Mouse (Mus musculus): Measurements from ENCODE around the gene Il10ra. TPM values are rescaled to one million over a fixed set of nuclear protein-coding genes. Genes with fewer than 3 reads are reported as not detected.

The Il10ra gene
- polyA plus RNA-seq (2015; fragmentation: Nextera tagmentation; extraction: Ambion mirVana): 2.1 and 2.6 TPM in 2 replicates

GRCm38 (mm10) chr9:45268597-45269325 lies at the start of gene Il10ra:
Il10ra (minus strand) TSS chr9:45269149.
- Histone ChIP-seq H3K9me3 (ENCODE audit: low read length) (no peaks in the 10 kb centered on the region), H3K4me1 (ENCODE audit: insufficient read depth, low read depth, low read length) (no peaks in the 10 kb centered on the region), H3K36me3 (ENCODE audit: insufficient read depth, low read length) (no peaks in the 10 kb centered on the region), H3K4me2 (replicated peaks; ENCODE audit: low read depth, low read length) (peak within 1 kb of the TSS; percentile 8; the same call in 1 of the 2 replicates), H3K27ac (ENCODE audit: low read length) (no peak within 1 kb of the TSS), H3K27me3 (replicated peaks; ENCODE audit: insufficient read depth, low read length) (peaks cover 20% of the 10 kb centered on the region; the same call in 1 of the 2 replicates), H3K9ac (replicated peaks; ENCODE audit: low read depth) (no peak within 1 kb of the TSS), H3K4me3 (ENCODE audit: low read depth, low read length) (no peak within 1 kb of the TSS; the same call in 1 of the 2 replicates)
- ATAC-seq (peak; percentile 60; the same call in 1 of the 2 replicates), DNase-seq (ENCODE audit: low spot score) (peak; percentile 58)
- 6% methylated on average over 36 of the region's 36 CpGs for WGBS
- TF ChIP-seq CTCF (IDR thresholded peaks at IDR 0.05) (no peak), EP300 (IDR thresholded peaks at IDR 0.05) (no peak)

DNA sequence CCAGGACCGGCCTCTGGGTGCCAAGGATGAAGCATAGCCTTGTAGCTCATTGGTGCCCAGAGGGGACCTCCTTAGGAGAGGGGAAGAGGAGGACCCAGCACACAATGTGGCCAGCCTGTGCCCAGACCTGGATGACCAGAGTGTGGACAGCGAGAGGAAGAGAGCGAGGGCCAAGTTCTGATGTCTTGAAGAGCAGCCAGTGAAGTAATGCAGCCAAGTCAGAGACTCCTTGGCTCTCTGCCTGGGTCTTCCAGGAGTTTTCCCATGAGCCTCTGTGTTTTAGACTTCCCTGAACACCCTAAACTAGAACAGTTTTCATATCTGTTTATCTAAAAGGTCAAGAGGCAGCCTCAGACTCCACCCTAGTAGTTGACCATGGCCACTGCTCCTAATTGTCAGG lies 48.7 kb upstream of the Il10ra start:
- TF ChIP-seq EP300 (IDR thresholded peaks at IDR 0.05): no peak
- TF ChIP-seq CTCF (IDR thresholded peaks at IDR 0.05): no peak
- H3K4me3 ChIP-seq (ENCODE audit: low read depth, low read length): no peak overlapping the region
- no peaks in the 10 kb centered on the region for H3K9me3 ChIP-seq (ENCODE audit: low read length)
- no peak overlapping the region for H3K27ac ChIP-seq (ENCODE audit: low read length)
- H3K27me3 ChIP-seq (replicated peaks; ENCODE audit: insufficient read depth, low read length): no peaks in the 10 kb centered on the region
- DNase-seq (ENCODE audit: low spot score) (peak; percentile 59), ATAC-seq (peak; percentile 54)
- H3K36me3 ChIP-seq (ENCODE audit: insufficient read depth, low read length): no peaks in the 10 kb centered on the region
- H3K4me1 ChIP-seq (ENCODE audit: insufficient read depth, low read depth, low read length): no peaks in the 10 kb centered on the region
- no peak overlapping the region for H3K4me2 ChIP-seq (replicated peaks; ENCODE audit: low read depth, low read length)
- WGBS: 40% methylated on average over 3 of the region's 3 CpGs
- H3K9ac ChIP-seq (replicated peaks; ENCODE audit: low read depth): no peak overlapping the region

- H3K27ac ChIP-seq (ENCODE audit: low read length): no peak overlapping the region
- H3K9me3 ChIP-seq (ENCODE audit: low read length): no peaks in the 10 kb centered on the region
- no peak overlapping the region for H3K4me3 ChIP-seq (ENCODE audit: low read depth, low read length)
- WGBS: 63% methylated on average over 3 of the region's 3 CpGs
- no peaks in the 10 kb centered on the region for H3K4me1 ChIP-seq (ENCODE audit: insufficient read depth, low read depth, low read length)
- ATAC-seq (no peak), DNase-seq (ENCODE audit: low spot score) (no peak)
- H3K27me3 ChIP-seq (replicated peaks; ENCODE audit: insufficient read depth, low read length): no peaks in the 10 kb centered on the region
- no peak overlapping the region for H3K9ac ChIP-seq (replicated peaks; ENCODE audit: low read depth)
- H3K4me2 ChIP-seq (replicated peaks; ENCODE audit: low read depth, low read length): no peak overlapping the region
- no peaks in the 10 kb centered on the region for H3K36me3 ChIP-seq (ENCODE audit: insufficient read depth, low read length)
- TF ChIP-seq CTCF (IDR thresholded peaks at IDR 0.05): no peak
Measured at GRCm38 (mm10) chr9:45313913-45314312, 45.0 kb upstream of the Il10ra start.

DNA sequence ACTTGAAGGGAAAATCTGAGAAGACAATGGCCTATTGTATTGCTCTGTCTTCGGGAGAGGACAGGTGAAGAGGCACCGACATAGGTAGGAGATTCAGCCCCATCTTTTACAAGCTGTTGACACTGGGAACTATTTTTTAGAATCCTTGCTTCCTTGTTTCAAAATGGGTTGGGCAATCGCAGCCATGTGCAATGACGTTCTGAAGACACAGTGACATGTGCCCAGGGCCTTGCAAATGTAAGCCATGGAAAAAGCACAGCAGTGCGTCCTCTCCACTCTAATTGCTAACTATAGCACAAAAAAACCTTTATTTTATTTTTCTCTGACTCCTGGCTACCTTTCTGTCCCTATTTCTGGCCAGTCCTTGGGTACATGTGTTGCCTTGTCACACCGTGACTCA lies 42.9 kb upstream of the Il10ra start:
- H3K9me3 ChIP-seq (ENCODE audit: low read length): no peaks in the 10 kb centered on the region
- TF ChIP-seq CTCF (IDR thresholded peaks at IDR 0.05) (no peak), EP300 (IDR thresholded peaks at IDR 0.05) (no peak)
- no peaks in the 10 kb centered on the region for H3K4me1 ChIP-seq (ENCODE audit: insufficient read depth, low read depth, low read length)
- DNase-seq (ENCODE audit: low spot score) (no peak), ATAC-seq (no peak)
- no peak overlapping the region for H3K27ac ChIP-seq (ENCODE audit: low read length)
- H3K27me3 ChIP-seq (replicated peaks; ENCODE audit: insufficient read depth, low read length): no peaks in the 10 kb centered on the region
- 69% methylated on average over 6 of the region's 6 CpGs for WGBS
- no peak overlapping the region for H3K4me2 ChIP-seq (replicated peaks; ENCODE audit: low read depth, low read length)
- no peak overlapping the region for H3K9ac ChIP-seq (replicated peaks; ENCODE audit: low read depth)
- H3K36me3 ChIP-seq (ENCODE audit: insufficient read depth, low read length): no peaks in the 10 kb centered on the region
- H3K4me3 ChIP-seq (ENCODE audit: low read depth, low read length): no peak overlapping the region

DNA sequence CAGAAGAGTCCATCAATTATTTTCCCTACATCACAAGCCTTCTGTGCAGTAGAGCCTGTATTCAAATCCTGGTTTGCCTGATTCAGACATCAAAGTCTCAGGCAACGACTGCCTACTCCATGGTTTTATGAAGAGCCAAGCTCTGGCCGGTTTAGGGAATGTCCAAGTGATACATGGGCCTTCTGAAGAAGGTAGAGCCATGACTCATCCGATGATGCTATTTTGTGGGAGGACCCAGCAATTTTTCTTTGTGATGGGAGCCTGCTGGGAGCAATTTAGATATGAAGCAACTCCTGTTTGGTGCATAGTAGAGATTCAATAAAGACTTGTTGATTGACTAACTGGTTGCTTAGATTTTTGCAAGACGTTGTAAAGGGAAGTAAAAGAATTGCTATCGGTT lies 39.6 kb upstream of the Il10ra start:
- no peak overlapping the region for H3K9ac ChIP-seq (replicated peaks; ENCODE audit: low read depth)
- no peaks in the 10 kb centered on the region for H3K36me3 ChIP-seq (ENCODE audit: insufficient read depth, low read length)
- no peaks in the 10 kb centered on the region for H3K27me3 ChIP-seq (replicated peaks; ENCODE audit: insufficient read depth, low read length)
- no peak overlapping the region for H3K4me2 ChIP-seq (replicated peaks; ENCODE audit: low read depth, low read length)
- DNase-seq (ENCODE audit: low spot score) (no peak), ATAC-seq (no peak)
- no peaks in the 10 kb centered on the region for H3K4me1 ChIP-seq (ENCODE audit: insufficient read depth, low read depth, low read length)
- H3K27ac ChIP-seq (ENCODE audit: low read length): no peak overlapping the region
- WGBS: 77% methylated on average over 5 of the region's 5 CpGs
- no peak overlapping the region for H3K4me3 ChIP-seq (ENCODE audit: low read depth, low read length)
- TF ChIP-seq CTCF (IDR thresholded peaks at IDR 0.05) (no peak), EP300 (IDR thresholded peaks at IDR 0.05) (no peak)
- H3K9me3 ChIP-seq (ENCODE audit: low read length): no peaks in the 10 kb centered on the region

DNA sequence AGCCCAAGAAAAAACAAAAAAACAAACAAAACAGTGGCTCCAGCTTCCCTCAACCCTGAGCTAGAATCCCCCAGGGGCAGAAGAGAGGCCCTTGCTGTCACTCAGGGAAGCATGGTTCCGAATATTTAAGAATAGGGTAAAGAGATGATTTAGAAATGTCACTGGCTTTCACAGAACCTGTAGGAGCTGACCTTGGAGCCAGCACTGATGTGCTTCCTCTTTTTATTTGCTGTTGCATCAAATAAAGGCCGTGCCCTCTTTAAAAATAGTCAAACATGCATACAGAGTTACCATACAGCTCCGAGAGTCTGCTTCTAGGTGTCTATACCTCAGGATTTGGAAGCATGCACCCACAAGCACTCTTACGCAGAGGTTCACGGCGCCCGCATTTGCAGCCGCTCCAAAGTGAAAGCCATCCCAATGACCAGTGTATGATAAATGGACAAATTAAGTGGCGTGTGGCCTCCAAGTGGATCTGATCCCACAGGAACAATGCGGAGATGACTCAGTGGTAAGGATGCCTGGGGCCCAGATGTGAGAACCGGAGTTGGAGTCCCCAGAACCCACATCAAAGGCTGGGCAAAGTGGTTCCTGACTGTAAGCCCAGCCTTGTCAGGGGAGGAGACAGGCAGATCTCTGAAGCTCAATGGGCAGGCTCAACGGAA lies 37.9 kb upstream of the Il10ra start:
- no peak for ATAC-seq
- Histone ChIP-seq H3K4me1 (ENCODE audit: insufficient read depth, low read depth, low read length) (no peaks in the 10 kb centered on the region), H3K27me3 (replicated peaks; ENCODE audit: insufficient read depth, low read length) (no peaks in the 10 kb centered on the region), H3K9me3 (ENCODE audit: low read length) (no peaks in the 10 kb centered on the region), H3K4me2 (replicated peaks; ENCODE audit: low read depth, low read length) (no peak overlapping the region), H3K9ac (replicated peaks; ENCODE audit: low read depth) (no peak overlapping the region), H3K27ac (ENCODE audit: low read length) (no peak overlapping the region), H3K4me3 (ENCODE audit: low read depth, low read length) (no peak overlapping the region), H3K36me3 (ENCODE audit: insufficient read depth, low read length) (no peaks in the 10 kb centered on the region)
- 78% methylated on average over 12 of the region's 12 CpGs for WGBS
- TF ChIP-seq CTCF (IDR thresholded peaks at IDR 0.05) (no peak), EP300 (IDR thresholded peaks at IDR 0.05) (no peak)
- no peak for DNase-seq (ENCODE audit: low spot score)
